Mouse (Mus musculus) heart, embryonic 16.5 days (tissue): ENCODE data around the gene Haus3. TPM values are rescaled to one million over a fixed set of nuclear protein-coding genes. Genes with fewer than 3 reads are reported as not detected.
A peak's percentile ranks its signal among the peaks of the same experiment; 100 is the strongest.

Experiments used
- ATAC-seq: fragments of 200-750 bp; cut with Nextera tagmentation; replicated peaks from 2 replicates; pipeline ENCODE4 v1.8.0; 2017; ENCODE audit warnings: moderate number of reproducible peaks; ENCODE audit not compliant: insufficient read depth, low FRiP score; ENCODE audit errors: extremely low read depth
- H3K27ac ChIP-seq: fragments of 300-500 bp; sonication (generic); 2 replicates; pipeline ENCODE4 v1.5.1; 2014; ENCODE audit warnings: mild to moderate bottlenecking, low read length, control low read depth, moderate library complexity
- H3K27me3 ChIP-seq: fragments of 300-500 bp; sonication (generic); 2 replicates; pipeline ENCODE4 v1.6.1; 2014; ENCODE audit warnings: low read length, mixed read lengths; ENCODE audit not compliant: control insufficient read depth, insufficient read depth
- H3K36me3 ChIP-seq: fragments of 300-500 bp; sonication (generic); 2 replicates; pipeline ENCODE4 v1.6.1; 2014; ENCODE audit not compliant: control insufficient read depth, insufficient read depth
- H3K4me1 ChIP-seq: fragments of 300-500 bp; sonication (generic); 2 replicates; pipeline ENCODE4 v1.6.1; 2014; ENCODE audit warnings: low read length, mixed read lengths; ENCODE audit not compliant: control insufficient read depth, insufficient read depth
- H3K4me2 ChIP-seq: fragments of 300-500 bp; sonication (generic); 2 replicates; pipeline ENCODE4 v1.6.1; 2014; ENCODE audit warnings: low read depth, mild to moderate bottlenecking, control low read depth, low read length
- H3K4me3 ChIP-seq: fragments of 300-500 bp; sonication (generic); 2 replicates; pipeline ENCODE4 v1.5.1; 2014; ENCODE audit warnings: mild to moderate bottlenecking, control low read depth, low read length
- H3K9ac ChIP-seq: fragments of 300-500 bp; sonication (generic); 2 replicates; pipeline ENCODE4 v1.6.1; 2014; ENCODE audit warnings: low read length, control low read depth
- H3K9me3 ChIP-seq: fragments of 300-500 bp; sonication (generic); replicated peaks from 2 replicates; pipeline ENCODE4 v1.6.1; 2016; ENCODE audit warnings: low read length; ENCODE audit not compliant: control insufficient read depth
- WGBS: fragments of 180-500 bp; shearing (Covaris S2); extraction: QIAGEN DNeasy Blood & Tissue Kit; methylation state at CpG from one replicate; pipeline ENCODE4 v1.1.7; 2014; 5-methylcytosine and 5-hydroxymethylcytosine counted together
- polyA plus RNA-seq: library from polyadenylated mRNA; unstranded; fragments of >200 nt; fragmentation: Nextera tagmentation; extraction: Ambion mirVana; gene quantifications from 2 replicates; pipeline ENCODE4 v1.2.1, GENCODE M21; 2015

Gene Haus3
- 22.3 and 28.4 TPM in 2 replicates for polyA plus RNA-seq

GRCm38 (mm10) chr5:34168950-34169891, at the start of gene Haus3, which contains the start of gene Poln:
Haus3 (minus strand) TSS chr5:34169527.
Poln (minus strand) TSS chr5:34169448.
- H3K27ac ChIP-seq: peak within 1 kb of the TSS; percentile 91
- H3K4me2 ChIP-seq: peak within 1 kb of the TSS; percentile 75
- peak within 1 kb of the TSS; percentile 77 for H3K9ac ChIP-seq
- H3K4me1 ChIP-seq: peaks cover 12% of the 10 kb centered on the region
- ATAC-seq: peak; percentile 100
- WGBS: under 1% methylated on average over 57 of the region's 57 CpGs
- H3K4me3 ChIP-seq: peak within 1 kb of the TSS; percentile 64
- no peaks in the 10 kb centered on the region for H3K27me3 ChIP-seq
- H3K9me3 ChIP-seq: no peaks in the 10 kb centered on the region
- peaks cover 13% of the 10 kb centered on the region for H3K36me3 ChIP-seq

GRCm38 (mm10) chr5:34218672-34219071, 49.3 kb upstream of the Haus3 start:
- Histone ChIP-seq H3K4me1 (peaks cover 24% of the 10 kb centered on the region), H3K9ac (no peak overlapping the region), H3K27ac (no peak overlapping the region), H3K4me3 (no peak overlapping the region), H3K4me2 (no peak overlapping the region), H3K9me3 (no peaks in the 10 kb centered on the region), H3K36me3 (no peaks in the 10 kb centered on the region), H3K27me3 (peaks cover 4% of the 10 kb centered on the region)
- ATAC-seq: no peak
- WGBS: 58% methylated on average over 5 of the region's 5 CpGs

DNA sequence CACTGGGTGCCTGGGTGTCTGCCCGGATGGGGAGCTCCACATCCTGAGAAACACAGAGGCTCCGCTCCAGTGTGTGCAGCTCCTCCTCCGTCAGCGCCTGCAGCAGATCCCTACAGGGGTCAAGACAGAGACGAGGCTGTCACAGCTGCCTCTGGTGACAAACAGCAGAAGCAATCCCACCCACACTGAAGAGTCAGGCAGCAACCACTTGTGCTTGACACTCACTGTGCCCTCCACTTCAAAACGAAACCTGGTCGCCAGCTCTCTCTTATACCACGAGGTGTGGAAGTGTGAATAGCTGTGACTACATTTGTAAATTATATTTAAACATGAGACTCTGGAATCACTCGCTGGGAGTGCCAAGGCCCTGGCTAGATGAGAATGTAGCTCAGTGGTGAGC, 48.4 kb upstream of the Haus3 start:
- Histone ChIP-seq H3K9me3 (no peaks in the 10 kb centered on the region), H3K9ac (peak overlapping the region; percentile 35; the same call in 1 of the 2 replicates), H3K36me3 (no peaks in the 10 kb centered on the region), H3K4me2 (peak overlapping the region; percentile 36), H3K27me3 (peaks cover 2% of the 10 kb centered on the region), H3K4me3 (no peak overlapping the region), H3K4me1 (peaks cover 28% of the 10 kb centered on the region), H3K27ac (peak overlapping the region; percentile 50; the same call in 1 of the 2 replicates)
- 25% methylated on average over 9 of the region's 9 CpGs for WGBS
- ATAC-seq: peak; percentile 94

DNA sequence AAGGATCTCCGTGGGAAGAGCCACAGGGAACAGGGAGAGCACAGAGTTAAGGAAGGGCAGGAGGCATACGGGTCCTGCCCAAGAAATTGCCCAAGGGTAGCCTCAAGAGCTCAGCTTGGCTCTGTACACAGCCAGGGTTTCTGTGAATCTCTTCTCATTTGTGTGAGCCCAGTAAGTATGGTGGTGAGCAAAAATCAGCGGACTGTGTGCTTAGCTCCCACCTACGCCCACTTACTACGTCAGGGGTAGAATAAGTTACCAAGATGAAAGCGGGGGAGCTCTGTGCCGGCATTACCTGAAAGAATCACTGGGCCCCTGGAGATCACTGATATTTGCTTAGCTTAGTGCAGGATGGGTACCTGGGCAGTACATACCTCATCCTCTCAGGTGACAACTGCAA, 46.7 kb upstream of the Haus3 start:
- no peaks in the 10 kb centered on the region for H3K36me3 ChIP-seq
- 87% methylated on average over 7 of the region's 7 CpGs for WGBS
- no peaks in the 10 kb centered on the region for H3K9me3 ChIP-seq
- peaks cover 28% of the 10 kb centered on the region for H3K4me1 ChIP-seq
- ATAC-seq: no peak
- no peak overlapping the region for H3K4me3 ChIP-seq
- H3K9ac ChIP-seq: no peak overlapping the region
- no peak overlapping the region for H3K4me2 ChIP-seq
- no peak overlapping the region for H3K27ac ChIP-seq
- peaks cover 5% of the 10 kb centered on the region for H3K27me3 ChIP-seq

- Histone ChIP-seq H3K9ac (no peak overlapping the region), H3K4me2 (no peak overlapping the region), H3K36me3 (no peaks in the 10 kb centered on the region), H3K9me3 (no peaks in the 10 kb centered on the region), H3K4me3 (no peak overlapping the region), H3K27me3 (peaks cover 5% of the 10 kb centered on the region; the same call in 1 of the 2 replicates), H3K27ac (no peak overlapping the region), H3K4me1 (peaks cover 23% of the 10 kb centered on the region)
- no peak for ATAC-seq
- 32% methylated on average over 8 of the region's 8 CpGs for WGBS
These were observed 44.3 kb upstream of the Haus3 start for GRCm38 (mm10) chr5:34213659-34214058.

DNA sequence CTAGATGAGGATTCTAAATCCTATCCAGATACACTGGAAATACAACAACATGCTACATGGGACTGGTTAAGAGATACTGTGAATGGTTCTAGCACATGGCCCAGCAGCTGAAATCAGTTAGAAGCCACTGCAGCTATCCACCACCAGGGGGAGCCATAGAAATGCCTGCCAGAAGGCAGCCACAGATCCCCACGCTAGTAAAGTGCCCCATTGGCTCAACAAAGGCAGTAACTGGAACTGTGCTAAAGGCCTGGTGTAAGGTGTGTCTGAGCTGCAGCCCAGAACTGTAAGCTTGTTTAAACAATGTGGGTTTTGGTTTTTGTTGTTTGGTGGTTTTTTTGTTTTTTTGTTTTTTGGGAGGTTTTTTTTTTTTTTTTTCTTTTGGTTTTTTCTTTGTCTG, 41.0 kb upstream of the Haus3 start:
- 4% methylated on average over 1 of the region's 1 CpGs for WGBS
- no peaks in the 10 kb centered on the region for H3K36me3 ChIP-seq
- H3K4me1 ChIP-seq: peaks cover 20% of the 10 kb centered on the region
- 0 out of 2 replicates have a peak, but pooled peaks cover 3% of the 10 kb centered on the region for H3K27me3 ChIP-seq
- no peak overlapping the region for H3K27ac ChIP-seq
- no peak overlapping the region for H3K4me3 ChIP-seq
- no peaks in the 10 kb centered on the region for H3K9me3 ChIP-seq
- no peak overlapping the region for H3K9ac ChIP-seq
- no peak overlapping the region for H3K4me2 ChIP-seq
- no peak; the same call in 1 of the 2 replicates for ATAC-seq

GRCm38 (mm10) chr5:34207503-34207902, 38.2 kb upstream of the Haus3 start:
- Histone ChIP-seq H3K27me3 (0 out of 2 replicates have a peak, but pooled peaks cover 3% of the 10 kb centered on the region), H3K36me3 (no peaks in the 10 kb centered on the region), H3K4me3 (no peak overlapping the region), H3K27ac (peak overlapping the region; percentile 43), H3K4me1 (peaks cover 11% of the 10 kb centered on the region), H3K9me3 (no peaks in the 10 kb centered on the region), H3K9ac (no peak overlapping the region), H3K4me2 (no peak overlapping the region)
- 50% methylated on average over 3 of the region's 3 CpGs for WGBS
- no peak for ATAC-seq

DNA sequence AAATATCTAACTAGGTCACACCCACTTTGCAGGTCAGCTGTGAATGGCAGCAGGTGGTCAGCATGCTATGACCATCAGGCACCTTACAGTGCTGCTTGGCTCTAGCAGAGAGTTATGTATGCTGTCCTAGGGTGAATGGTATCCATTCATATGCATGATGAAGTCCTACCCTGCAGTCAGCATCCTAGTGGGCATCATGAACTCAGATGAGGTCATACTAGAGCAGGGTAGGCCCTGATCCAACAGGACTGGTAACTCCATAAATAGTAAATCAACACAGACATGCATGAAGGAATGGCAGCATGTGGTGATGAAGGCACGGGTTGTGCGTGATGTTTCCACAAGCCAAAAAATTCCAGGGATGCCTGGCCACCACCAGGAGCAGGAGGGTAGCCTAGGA, 36.5 kb upstream of the Haus3 start:
- Histone ChIP-seq H3K4me1 (peaks cover 24% of the 10 kb centered on the region), H3K36me3 (no peaks in the 10 kb centered on the region), H3K27me3 (no peaks in the 10 kb centered on the region), H3K4me2 (no peak overlapping the region), H3K9me3 (no peaks in the 10 kb centered on the region), H3K27ac (no peak overlapping the region), H3K4me3 (no peak overlapping the region), H3K9ac (no peak overlapping the region)
- ATAC-seq: peak; percentile 46; the same call in 1 of the 2 replicates
- 15% methylated on average over 2 of the region's 2 CpGs for WGBS

GRCm38 (mm10) chr5:34204911-34205310, 35.6 kb upstream of the Haus3 start:
- Histone ChIP-seq H3K9me3 (no peaks in the 10 kb centered on the region), H3K27me3 (no peaks in the 10 kb centered on the region), H3K4me2 (no peak overlapping the region), H3K4me1 (peaks cover 24% of the 10 kb centered on the region), H3K4me3 (no peak overlapping the region), H3K9ac (no peak overlapping the region), H3K36me3 (no peaks in the 10 kb centered on the region), H3K27ac (no peak overlapping the region)
- WGBS: 89% methylated on average over 2 of the region's 2 CpGs
- no peak for ATAC-seq
